Mouse (Mus musculus): ENCODE results near the gene Olfr324. TPM values are rescaled to one million over a fixed set of nuclear protein-coding genes. Genes with fewer than 3 reads are reported as not detected.

Gene Olfr324
- polyA plus RNA-seq, 1 experiment = not detected

- no peaks in the 10 kb centered on the region for H3K36me3 ChIP-seq (ENCODE audit: control insufficient read depth, insufficient read depth, low read length)
- H3K4me3 ChIP-seq (ENCODE audit: low read depth, low read length) = no peak overlapping the region
- WGBS = 82% methylated on average over 13 of the region's 13 CpGs
- H3K27ac ChIP-seq (ENCODE audit: insufficient read depth, low read depth, low read length) = no peak overlapping the region
- TF ChIP-seq CTCF (IDR thresholded peaks at IDR 0.05; ENCODE audit: extremely low read depth, insufficient read length, insufficient replicate concordance, low read depth, low read length) (no peak), POLR2A (IDR thresholded peaks at IDR 0.05; ENCODE audit: low read depth, low read length) (no peak)
- peaks cover 6% of the 10 kb centered on the region for H3K27me3 ChIP-seq (ENCODE audit: control insufficient read depth, insufficient read depth, low read length)
- H3K4me1 ChIP-seq (ENCODE audit: control insufficient read depth, insufficient read depth, insufficient read length, low read length) = peaks cover 6% of the 10 kb centered on the region
Measured at GRCm38 (mm10) chr11:58641638-58642358, 46.9 kb downstream of the Olfr324 start.

GRCm38 (mm10) chr11:58643350-58643749 lies 48.4 kb downstream of the Olfr324 start:
- Histone ChIP-seq H3K27me3 (ENCODE audit: control insufficient read depth, insufficient read depth, low read length) (peaks cover 6% of the 10 kb centered on the region), H3K36me3 (ENCODE audit: control insufficient read depth, insufficient read depth, low read length) (no peaks in the 10 kb centered on the region), H3K4me3 (ENCODE audit: low read depth, low read length) (no peak overlapping the region), H3K4me1 (ENCODE audit: control insufficient read depth, insufficient read depth, insufficient read length, low read length) (peaks cover 6% of the 10 kb centered on the region), H3K27ac (ENCODE audit: insufficient read depth, low read depth, low read length) (no peak overlapping the region)
- no peak for TF ChIP-seq POLR2A (IDR thresholded peaks at IDR 0.05; ENCODE audit: low read depth, low read length)
- peak; percentile 83; the same call in 1 of the 2 replicates for TF ChIP-seq CTCF (IDR thresholded peaks at IDR 0.05; ENCODE audit: extremely low read depth, insufficient read length, insufficient replicate concordance, low read depth, low read length)
- WGBS = 16% methylated on average over 6 of the region's 6 CpGs

Other genes with a start within 250 kb of the Olfr324 start
- 1,520 and 2,382 TPM in 2 replicates for gene Lypd8, start 216.1 kb upstream of the Olfr324 start, polyA plus RNA-seq (2012; rRNA removed)
- gene 1810065E05Rik, start 174.0 kb upstream of the Olfr324 start, polyA plus RNA-seq (2012; rRNA removed) = 0.63 and 1.0 TPM in 2 replicates
- not detected in 2 replicates for gene Gm12253, start 162.6 kb upstream of the Olfr324 start, polyA plus RNA-seq (2012; rRNA removed)
- gene Lypd9, start 142.2 kb upstream of the Olfr324 start, polyA plus RNA-seq (2012; rRNA removed) = not detected in 2 replicates
- not detected in 2 replicates for gene Olfr30, start 132.8 kb upstream of the Olfr324 start, polyA plus RNA-seq (2012; rRNA removed)
- gene Olfr332, start 102.6 kb upstream of the Olfr324 start, polyA plus RNA-seq (2012; rRNA removed) = not detected in 2 replicates
- gene Olfr331, start 92.5 kb upstream of the Olfr324 start, polyA plus RNA-seq (2012; rRNA removed) = not detected in 2 replicates
- gene Olfr330, start 60.3 kb upstream of the Olfr324 start, polyA plus RNA-seq (2012; rRNA removed) = not detected in 2 replicates
- gene Olfr329-ps, start 48.7 kb upstream of the Olfr324 start, polyA plus RNA-seq (2012; rRNA removed) = not detected in 2 replicates
- not detected in 2 replicates for gene Olfr328, start 39.5 kb upstream of the Olfr324 start, polyA plus RNA-seq (2012; rRNA removed)
- gene Olfr224, start 24.6 kb upstream of the Olfr324 start, polyA plus RNA-seq (2012; rRNA removed) = not detected in 2 replicates
- gene Olfr325, start 17.4 kb upstream of the Olfr324 start, polyA plus RNA-seq (2012; rRNA removed) = not detected in 2 replicates
- gene 2210407C18Rik, start 21.0 kb downstream of the Olfr324 start, polyA plus RNA-seq (2012; rRNA removed) = 32.8 and 181 TPM in 2 replicates
- gene Olfr323, start 35.4 kb downstream of the Olfr324 start, polyA plus RNA-seq (2012; rRNA removed) = not detected in 2 replicates
- 0.05 TPM in 1 of 2 replicates, not detected in the other for gene Trim58, start 45.4 kb downstream of the Olfr324 start, polyA plus RNA-seq (2012; rRNA removed)
- not detected in 2 replicates for gene Olfr322, start 63.7 kb downstream of the Olfr324 start, polyA plus RNA-seq (2012; rRNA removed)
- gene Olfr320, start 86.0 kb downstream of the Olfr324 start, polyA plus RNA-seq (2012; rRNA removed) = not detected in 2 replicates
- gene Olfr319, start 104.0 kb downstream of the Olfr324 start, polyA plus RNA-seq (2012; rRNA removed) = not detected in 2 replicates
- gene Olfr318, start 128.9 kb downstream of the Olfr324 start, polyA plus RNA-seq (2012; rRNA removed) = not detected in 2 replicates
- not detected in 2 replicates for gene Olfr317, start 144.1 kb downstream of the Olfr324 start, polyA plus RNA-seq (2012; rRNA removed)
- gene Olfr316, start 157.6 kb downstream of the Olfr324 start, polyA plus RNA-seq (2012; rRNA removed) = not detected in 2 replicates
- not detected in 2 replicates for gene Olfr315, start 178.1 kb downstream of the Olfr324 start, polyA plus RNA-seq (2012; rRNA removed)
- gene Olfr314, start 187.8 kb downstream of the Olfr324 start, polyA plus RNA-seq (2012; rRNA removed) = not detected in 2 replicates
- gene Fam183b, start 206.8 kb downstream of the Olfr324 start, polyA plus RNA-seq (2012; rRNA removed) = 1.6 and 3.0 TPM in 2 replicates
- gene Olfr313, start 219.9 kb downstream of the Olfr324 start, polyA plus RNA-seq (2012; rRNA removed) = not detected in 2 replicates
- not detected in 2 replicates for gene Olfr312, start 234.1 kb downstream of the Olfr324 start, polyA plus RNA-seq (2012; rRNA removed)
- gene Olfr311, start 244.1 kb downstream of the Olfr324 start, polyA plus RNA-seq (2012; rRNA removed) = not detected in 2 replicates

Data from small intestine, adult 2 months (tissue).